20 mouse cellular contexts compared by ENCODE assay signal in the genomic region with DNA sequence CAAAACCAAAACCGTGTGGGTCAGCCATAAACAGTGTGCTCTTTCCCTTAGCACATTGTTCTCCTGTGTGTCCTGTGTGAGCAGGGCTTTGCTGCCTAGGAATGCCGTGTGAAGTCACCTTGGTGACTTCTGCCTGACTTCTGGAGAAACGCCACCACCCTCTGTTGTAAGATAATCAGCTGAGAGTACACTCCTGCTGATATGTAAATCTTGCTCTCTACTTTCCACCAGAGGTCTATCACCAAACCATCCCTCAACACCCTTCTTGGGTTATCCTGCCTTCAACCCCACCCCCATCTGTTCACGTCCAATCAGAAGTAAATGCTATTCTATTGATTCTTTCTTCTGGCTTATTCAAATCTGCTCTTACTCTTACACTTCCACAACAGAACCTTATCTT. TPM values are rescaled to one million over a fixed set of nuclear protein-coding genes. Genes with fewer than 3 reads are reported as not detected.
"Had no signal": no experiment of that assay in that cellular context is flagged by ENCODE, and none has a peak within 500 bp of the region (broad histone marks: within the 10 kb centered on the region; RNA-seq: fewer than 3 reads in every experiment).

No protein-coding gene starts in this region.

- DNase-seq: lung, adult 18-20 months; lung, embryonic 14.5 days; lung, postnatal 10 days; lung, postnatal 4 days; midbrain, embryonic 14.5 days; retina, postnatal 1 day; right cerebral cortex, adult 18-20 months; right cerebral cortex, postnatal 14 days; thymus, adult 2 months; thymus, postnatal 25 days; thymus, postnatal 4 days had no signal

- H3K4me1 ChIP-seq: midbrain, embryonic 10.5 days; midbrain, embryonic 12.5 days; neural tube, embryonic 13.5 days; neural tube, embryonic 15.5 days; stomach, embryonic 15.5 days had no signal

- H3K27ac ChIP-seq: midbrain, embryonic 10.5 days; midbrain, embryonic 12.5 days; neural tube, embryonic 13.5 days; neural tube, embryonic 15.5 days; stomach, embryonic 15.5 days; stomach, postnatal 0 days had no signal

- ATAC-seq: midbrain, embryonic 16.5 days had no signal

- H3K36me3 ChIP-seq: midbrain, embryonic 10.5 days; midbrain, embryonic 12.5 days; neural tube, embryonic 13.5 days; neural tube, embryonic 15.5 days; stomach, embryonic 15.5 days had no signal

- H3K4me2 ChIP-seq: lung, embryonic 14.5 days; midbrain, embryonic 12.5 days; neural tube, embryonic 13.5 days; neural tube, embryonic 15.5 days; stomach, embryonic 15.5 days had no signal

- H3K9me3 ChIP-seq: midbrain, embryonic 10.5 days; midbrain, embryonic 12.5 days; neural tube, embryonic 13.5 days; neural tube, embryonic 15.5 days; stomach, embryonic 15.5 days had no signal

- H3K4me3 ChIP-seq: midbrain, embryonic 10.5 days; midbrain, embryonic 12.5 days; myocyte; neural tube, embryonic 13.5 days; neural tube, embryonic 15.5 days; stomach, embryonic 15.5 days had no signal

- H3K9ac ChIP-seq: lung, embryonic 14.5 days; midbrain, embryonic 12.5 days; neural tube, embryonic 13.5 days; neural tube, embryonic 15.5 days; stomach, embryonic 15.5 days had no signal

- H3K27me3 ChIP-seq: midbrain, embryonic 12.5 days; neural tube, embryonic 13.5 days; neural tube, embryonic 15.5 days; stomach, embryonic 15.5 days had no signal

RNA-seq across cellular contexts. Expression of a gene that starts 7.8 kb away (rescaled TPM):
- total RNA-seq: megakaryocyte-erythroid progenitor cell, adult 5-6 weeks had no signal
